Mouse (Mus musculus): ENCODE data around the gene Stx11.

Gene Stx11

GRCm38 (mm10) chr10:12964151-12965075 is at the start of gene Stx11:
TSS of gene Stx11 (minus strand) at chr10:12964298.
- no peak for DNase-seq

GRCm38 (mm10) chr10:13008737-13009121 is 44.6 kb upstream of the Stx11 start:
- no peak for DNase-seq

GRCm38 (mm10) chr10:13007876-13008736 is 44.0 kb upstream of the Stx11 start:
- DNase-seq = peak; percentile 98

GRCm38 (mm10) chr10:13005043-13005442 is 40.9 kb upstream of the Stx11 start, which contains the start of gene Sf3b5:
TSS of gene Sf3b5 (plus strand) at chr10:13005343.
- no peak for DNase-seq

GRCm38 (mm10) chr10:12996736-12997477 is 32.8 kb upstream of the Stx11 start:
- peak; percentile 74 for DNase-seq

- DNase-seq = no peak
Observed at GRCm38 (mm10) chr10:12993411-12994039, 29.4 kb upstream of the Stx11 start.

GRCm38 (mm10) chr10:12991953-12992352 is 27.9 kb upstream of the Stx11 start:
- no peak for DNase-seq

- DNase-seq = no peak
Observed at GRCm38 (mm10) chr10:12986943-12987342, 22.8 kb upstream of the Stx11 start.

- no peak for DNase-seq
Observed at GRCm38 (mm10) chr10:12986485-12986884, 22.4 kb upstream of the Stx11 start.

- no peak for DNase-seq
Observed at GRCm38 (mm10) chr10:12985028-12985427, 20.9 kb upstream of the Stx11 start.

GRCm38 (mm10) chr10:12983516-12983915 is 19.4 kb upstream of the Stx11 start:
- no peak for DNase-seq

GRCm38 (mm10) chr10:12981071-12981470 is 17.0 kb upstream of the Stx11 start:
- DNase-seq = no peak

- peak; percentile 61 for DNase-seq
Observed at GRCm38 (mm10) chr10:12977787-12978212, 13.7 kb upstream of the Stx11 start.

- DNase-seq = no peak
Observed at GRCm38 (mm10) chr10:12976552-12976951, 12.5 kb upstream of the Stx11 start.

- DNase-seq = no peak
Observed at GRCm38 (mm10) chr10:12975957-12976356, 11.9 kb upstream of the Stx11 start.

GRCm38 (mm10) chr10:12975461-12975860 is 11.4 kb upstream of the Stx11 start:
- DNase-seq = no peak

- DNase-seq = no peak
Observed at GRCm38 (mm10) chr10:12974572-12974971, 10.5 kb upstream of the Stx11 start.

GRCm38 (mm10) chr10:12965669-12966180 is 1.6 kb upstream of the Stx11 start:
- DNase-seq = no peak

GRCm38 (mm10) chr10:12963362-12964147 is 543 bp downstream of the Stx11 start:
- no peak for DNase-seq

- no peak for DNase-seq
Observed at GRCm38 (mm10) chr10:12962238-12962637, 1.9 kb downstream of the Stx11 start.

- DNase-seq = no peak
Observed at GRCm38 (mm10) chr10:12961546-12961945, 2.6 kb downstream of the Stx11 start.

Data from right cerebral cortex, adult 18-20 months (tissue).